Mouse (Mus musculus) liver, adult 2 months (tissue): ENCODE results near the gene Tceal7. TPM values are rescaled to one million over a fixed set of nuclear protein-coding genes. Genes with fewer than 3 reads are reported as not detected.
"Not testable (repeated sequence)": the region's sequence is repeated elsewhere in the genome, so short reads cannot be mapped to it uniquely, and the experiment has no call there.

ENCODE experiments used
- DNase-seq: peaks from one replicate; pipeline ENCODE4 v3.0.0-alpha.2; 2011; ENCODE audit warnings: low read depth, low spot score; ENCODE audit errors: extremely low read depth
- H3K27ac ChIP-seq: fragments of 200-500 bp; replicated peaks from 2 replicates; pipeline ENCODE4 v1.5.1; 2012; ENCODE audit warnings: low read depth, mild to moderate bottlenecking, control low read depth, inconsistent platforms, low read length; ENCODE audit not compliant: insufficient read depth
- H3K27me3 ChIP-seq: fragments of 200-500 bp; 2 replicates; pipeline ENCODE4 v1.6.1; 2012; ENCODE audit warnings: mild to moderate bottlenecking, moderate library complexity, low read length, inconsistent platforms; ENCODE audit not compliant: control insufficient read depth, insufficient read depth
- H3K36me3 ChIP-seq: fragments of 200-500 bp; 2 replicates; pipeline ENCODE4 v1.6.1; 2012; ENCODE audit warnings: low read length, inconsistent platforms; ENCODE audit not compliant: control insufficient read depth, insufficient read depth
- H3K4me1 ChIP-seq: fragments of 200-500 bp; 2 replicates; pipeline ENCODE4 v1.6.1; 2011; ENCODE audit warnings: low read length; ENCODE audit not compliant: control insufficient read depth, insufficient read depth
- H3K4me3 ChIP-seq: fragments of 200-500 bp; 2 replicates; pipeline ENCODE4 v1.5.1; 2011; ENCODE audit warnings: low read depth, mild to moderate bottlenecking, control low read depth, low read length, moderate library complexity; ENCODE audit not compliant: insufficient read depth
- H3K79me2 ChIP-seq: fragments of 200-500 bp; 2 replicates; pipeline ENCODE4 v1.6.1; 2012; ENCODE audit warnings: inconsistent platforms, mild to moderate bottlenecking, low read length, moderate library complexity; ENCODE audit not compliant: control insufficient read depth, insufficient read depth
- H3K9ac ChIP-seq: fragments of 200-500 bp; 2 replicates; pipeline ENCODE4 v1.6.1; 2012; ENCODE audit warnings: low read depth, mild to moderate bottlenecking, control low read depth, inconsistent platforms, low read length
- CTCF ChIP-seq: fragments of 200-500 bp; IDR thresholded peaks from 2 replicates; pipeline ENCODE4 v1.5.1; 2011; ENCODE audit warnings: low read depth, low read length, control low read depth
- POLR2A ChIP-seq: fragments of 200-500 bp; IDR thresholded peaks from 2 replicates; pipeline ENCODE4 v1.6.1; 2011; ENCODE audit warnings: low read length, control low read depth; ENCODE audit not compliant: insufficient read depth; ENCODE audit errors: extremely low read depth
- WGBS: fragments of 180-500 bp; shearing (Covaris S2); methylation state at CpG from one replicate; pipeline ENCODE4 v1.1.7; 2018; 5-methylcytosine and 5-hydroxymethylcytosine counted together
- polyA plus RNA-seq: library from polyadenylated mRNA; depleted of rRNA; stranded (reverse); fragments of >200 nt; gene quantifications from 2 replicates; pipeline ENCODE4 v1.2.3, GENCODE M21; 2012; rRNA removed
- total RNA-seq: library from RNA; depleted of rRNA; stranded (reverse); fragments of >200 nt; gene quantifications from 2 replicates; pipeline ENCODE4 v1.2.3, GENCODE M21; 2014; rRNA removed

Gene Tceal7
- total RNA-seq (not detected in 2 replicates), polyA plus RNA-seq (not detected in 2 replicates)

- whole genome bisulfite sequencing, result 23% methylated on average over 6 of the region's 67 CpGs
- not testable (repeated sequence) for DNase-seq, H3K4me1 ChIP-seq, H3K79me2 ChIP-seq, H3K27ac ChIP-seq, H3K27me3 ChIP-seq, H3K4me3 ChIP-seq, H3K36me3 ChIP-seq, H3K9ac ChIP-seq
Observed at GRCm38 (mm10) chrX:136214729-136215677, at the start of gene Tceal7, which contains the start of gene Bex1. Gene Tceal7 (plus strand): TSS chrX:136214779. Gene Bex1 (minus strand): TSS chrX:136215513.

- H3K4me3 ChIP-seq, result no peak overlapping the region
- no peak for TF ChIP-seq POLR2A
- TF ChIP-seq CTCF, result no peak
- H3K36me3 ChIP-seq, result no peaks in the 10 kb centered on the region
- H3K4me1 ChIP-seq, result no peaks in the 10 kb centered on the region; the same call in 1 of the 2 replicates
- WGBS, result 45% methylated on average over 10 of the region's 10 CpGs
- H3K27me3 ChIP-seq, result no peaks in the 10 kb centered on the region
- DNase-seq, result no peak
- no peak overlapping the region for H3K27ac ChIP-seq
- no peaks in the 10 kb centered on the region for H3K79me2 ChIP-seq
- no peak overlapping the region for H3K9ac ChIP-seq
Observed at GRCm38 (mm10) chrX:136170625-136171024, 44.0 kb upstream of the Tceal7 start.

GRCm38 (mm10) chrX:136171189-136172117 is 43.1 kb upstream of the Tceal7 start:
- Histone ChIP-seq H3K79me2 (no peaks in the 10 kb centered on the region), H3K36me3 (no peaks in the 10 kb centered on the region), H3K27me3 (no peaks in the 10 kb centered on the region), H3K4me1 (no peaks in the 10 kb centered on the region), H3K9ac (peak overlapping the region; percentile 77), H3K27ac (peak overlapping the region; percentile 80), H3K4me3 (peak overlapping the region; percentile 67)
- no peak for DNase-seq
- WGBS, result under 1% methylated on average over 24 of the region's 24 CpGs
- TF ChIP-seq CTCF, result no peak
- TF ChIP-seq POLR2A, result no peak

- peak; percentile 85 for DNase-seq
- Histone ChIP-seq H3K27me3 (no peaks in the 10 kb centered on the region), H3K4me3 (peak within 1 kb of the TSS; percentile 67), H3K27ac (peak within 1 kb of the TSS; percentile 80), H3K79me2 (no peaks in the 10 kb centered on the region), H3K36me3 (no peaks in the 10 kb centered on the region), H3K9ac (peak within 1 kb of the TSS; percentile 77), H3K4me1 (no peaks in the 10 kb centered on the region)
- TF ChIP-seq POLR2A (no peak), CTCF (no peak)
- 0% methylated on average over 10 of the region's 10 CpGs for WGBS
Observed at GRCm38 (mm10) chrX:136172118-136172551, 42.4 kb upstream of the Tceal7 start, which contains the start of gene Tceal8. Gene Tceal8 (minus strand): TSS chrX:136172342.

GRCm38 (mm10) chrX:136172786-136173185 is 41.8 kb upstream of the Tceal7 start:
- DNase-seq, result peak; percentile 10
- H3K4me1 ChIP-seq, result no peaks in the 10 kb centered on the region
- TF ChIP-seq POLR2A (no peak), CTCF (no peak)
- H3K79me2 ChIP-seq, result no peaks in the 10 kb centered on the region
- H3K36me3 ChIP-seq, result no peaks in the 10 kb centered on the region
- no peaks in the 10 kb centered on the region for H3K27me3 ChIP-seq
- H3K27ac ChIP-seq, result no peak overlapping the region
- no peak overlapping the region for H3K9ac ChIP-seq
- H3K4me3 ChIP-seq, result peak overlapping the region; percentile 67; the same call in 1 of the 2 replicates
- WGBS, result 6% methylated on average over 10 of the region's 10 CpGs
